In genomic region chr3:59248031-59248430, GRCm38 (mm10) we compare ENCODE assay signal across 25 mouse cellular contexts. TPM values are rescaled to one million over a fixed set of nuclear protein-coding genes. Genes with fewer than 3 reads are reported as not detected.
A peak's percentile ranks its signal among the peaks of the same experiment; 100 is the strongest.
DNase-seq lines count a peak whose midpoint lies in the region; ATAC-seq lines count a peak whose summit lies in the region.
"Had no signal": no experiment of that assay in that cellular context is flagged by ENCODE, and none has a peak within 500 bp of the region (broad histone marks: within the 10 kb centered on the region; RNA-seq: fewer than 3 reads in every experiment).

No protein-coding gene starts in this region.

- no peaks in the 10 kb centered on the region for H3K9me3 ChIP-seq in forebrain, embryonic 15.5 days
- H3K9me3 ChIP-seq: embryonic facial prominence, embryonic 10.5 days; embryonic facial prominence, embryonic 12.5 days; forebrain, embryonic 10.5 days; forebrain, embryonic 12.5 days had no signal

- H3K4me1 ChIP-seq in forebrain, embryonic 15.5 days, result no peaks in the 10 kb centered on the region
- H3K4me1 ChIP-seq: embryonic facial prominence, embryonic 10.5 days; embryonic facial prominence, embryonic 12.5 days had no signal

- H3K36me3 ChIP-seq in forebrain, embryonic 15.5 days, result no peaks in the 10 kb centered on the region
- H3K36me3 ChIP-seq: embryonic facial prominence, embryonic 10.5 days; embryonic facial prominence, embryonic 12.5 days; forebrain, embryonic 10.5 days; forebrain, embryonic 12.5 days had no signal

- H3K27ac ChIP-seq in forebrain, embryonic 15.5 days (replicated peaks), result no peak overlapping the region
- H3K27ac ChIP-seq: embryonic facial prominence, embryonic 10.5 days; embryonic facial prominence, embryonic 12.5 days; forebrain, embryonic 10.5 days; forebrain, embryonic 12.5 days had no signal

- ATAC-seq in granulocyte monocyte progenitor cell, adult 5-6 weeks (replicated peaks; ENCODE audit: poor library complexity, severe bottlenecking), result peak; percentile 14; the same call in 1 of the 2 replicates
- ATAC-seq in forebrain, embryonic 15.5 days (replicated peaks), result no peak
- ATAC-seq: forebrain, embryonic 14.5 days; forebrain, postnatal 0 days had no signal

- no peaks in the 10 kb centered on the region for H3K27me3 ChIP-seq in forebrain, embryonic 15.5 days
- H3K27me3 ChIP-seq: embryonic facial prominence, embryonic 12.5 days; forebrain, embryonic 12.5 days had no signal

- H3K4me2 ChIP-seq in forebrain, embryonic 15.5 days (replicated peaks), result no peak overlapping the region
- H3K4me2 ChIP-seq: embryonic facial prominence, embryonic 12.5 days; forebrain, embryonic 12.5 days had no signal

- DNase-seq in NIH3T3 (ENCODE audit: low read depth), result peak; percentile 51
- peak; percentile 64 for DNase-seq in fat pad, adult 2 months (ENCODE audit: extremely low read depth, low read depth, low spot score)
- DNase-seq in B cell, adult 2 months, result no peak
- DNase-seq in heart, adult 9 months (ENCODE audit: low spot score in 2 of 2), result no peak
- DNase-seq: adrenal gland, adult 2 months; adrenal gland, postnatal 10 days; adrenal gland, postnatal 25 days; cerebellum, adult 11 months; cerebellum, adult 18-20 months; cerebellum, adult 8-10 months; cerebellum, adult 9-11 months; cerebellum, postnatal 25 days; forebrain, postnatal 0 days had no signal

- H3K4me3 ChIP-seq in forebrain, embryonic 15.5 days, result no peak overlapping the region
- H3K4me3 ChIP-seq: embryonic facial prominence, embryonic 10.5 days; embryonic facial prominence, embryonic 12.5 days; forebrain, embryonic 10.5 days; forebrain, embryonic 12.5 days had no signal

- WGBS in forebrain, embryonic 15.5 days, result 87% methylated on average over 6 of the region's 6 CpGs

- no peak overlapping the region for H3K9ac ChIP-seq in forebrain, embryonic 15.5 days (replicated peaks)
- H3K9ac ChIP-seq: embryonic facial prominence, embryonic 12.5 days; forebrain, embryonic 12.5 days; forebrain, postnatal 0 days had no signal

RNA-seq across cellular contexts. Expression of gene P2ry12, which starts 14.6 kb away (rescaled TPM):
- total RNA-seq in granulocyte monocyte progenitor cell, adult 5-6 weeks (2014; fragmentation: Nextera tagmentation), result not detected in 2 replicates
- total RNA-seq in granulocyte monocyte progenitor cell, adult 5-6 weeks (2017), result not detected in 2 replicates
- polyA plus RNA-seq in forebrain, embryonic 15.5 days (2015; fragmentation: Nextera tagmentation; extraction: Ambion mirVana), result 8.0 and 10.6 TPM in 2 replicates
- total RNA-seq: MEL had no signal
- polyA plus RNA-seq: C2C12 had no signal

RNA-seq across cellular contexts. Expression of gene P2ry13, which starts 37.3 kb away (rescaled TPM):
- total RNA-seq in granulocyte monocyte progenitor cell, adult 5-6 weeks (2014; fragmentation: Nextera tagmentation), result 0.30 and 0.47 TPM in 2 replicates
- total RNA-seq in granulocyte monocyte progenitor cell, adult 5-6 weeks (2017), result 0.05 TPM in 1 of 2 replicates, not detected in the other
- polyA plus RNA-seq in forebrain, embryonic 15.5 days (2015; fragmentation: Nextera tagmentation; extraction: Ambion mirVana), result 1.5 and 1.7 TPM in 2 replicates
- total RNA-seq: ES-E14, MEL had no signal
- polyA plus RNA-seq: C2C12 had no signal

RNA-seq across cellular contexts. Expression of gene Gpr87, which starts 53.1 kb away (rescaled TPM):
- total RNA-seq in granulocyte monocyte progenitor cell, adult 5-6 weeks (2014; fragmentation: Nextera tagmentation), result not detected in 2 replicates
- total RNA-seq in granulocyte monocyte progenitor cell, adult 5-6 weeks (2017), result not detected in 2 replicates
- polyA plus RNA-seq in forebrain, embryonic 15.5 days (2015; fragmentation: Nextera tagmentation; extraction: Ambion mirVana), result 0.15 TPM in 1 of 2 replicates, not detected in the other
- total RNA-seq: adrenal gland, adult 2 months; adrenal gland, postnatal 10 days; adrenal gland, postnatal 25 days; adrenal gland, postnatal 4 days; forebrain, postnatal 0 days; MEL had no signal
- polyA plus RNA-seq: adrenal gland, adult 2 months; C2C12; cortical plate, adult 2 months; forebrain, embryonic 14.5 days; forebrain, postnatal 0 days had no signal

Comparison
In these comparisons a context has a peak if more than half of its experiments do, and no peak if none do; other contexts are left out.
1. DNase-seq: peak in NIH3T3 (single experiment) and fat pad, adult 2 months (single experiment); none in B cell, adult 2 months (0 of 2) and heart, adult 9 months (0 of 2).